ENCODE assay signal across 8 mouse cellular contexts in the genomic region with DNA sequence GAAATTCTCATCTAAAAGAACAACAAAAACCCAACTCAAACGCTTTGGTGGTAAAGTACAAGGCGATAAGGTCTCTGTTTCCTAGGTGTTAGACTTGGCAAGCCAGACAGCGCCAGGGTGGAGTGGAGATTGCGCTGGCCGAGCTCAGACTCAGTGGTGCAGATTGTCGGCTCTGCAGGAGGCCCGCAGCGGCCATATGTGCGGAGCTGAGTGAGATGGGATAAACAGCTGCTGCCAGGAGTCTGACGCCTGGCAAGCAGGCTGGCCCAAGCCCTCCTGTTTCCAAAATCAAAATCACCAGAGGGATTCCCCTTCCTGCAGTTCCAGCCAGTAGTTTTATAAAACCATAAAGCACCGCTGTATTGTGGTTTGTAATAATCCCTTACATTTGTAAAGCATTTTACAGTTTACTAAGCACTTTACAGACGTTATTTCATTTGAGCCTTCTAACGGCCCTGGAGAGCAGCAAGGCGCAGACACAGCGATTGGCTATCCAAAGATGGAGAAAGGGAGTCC. TPM values are rescaled to one million over a fixed set of nuclear protein-coding genes. Genes with fewer than 3 reads are reported as not detected.
DNase-seq lines count a peak whose midpoint lies in the region; ATAC-seq lines count a peak whose summit lies in the region.

No protein-coding gene starts in this region.

- H3K9me3 ChIP-seq in hindbrain, embryonic 11.5 days (ENCODE audit: control insufficient read depth, low read length) = no peaks in the 10 kb centered on the region
- no peaks in the 10 kb centered on the region for H3K9me3 ChIP-seq in midbrain, embryonic 11.5 days (ENCODE audit: control insufficient read depth, low read length)

- WGBS in hindbrain, embryonic 11.5 days = 15% methylated on average over 15 of the region's 15 CpGs
- 7% methylated on average over 15 of the region's 15 CpGs for WGBS in midbrain, embryonic 11.5 days

- H3K9ac ChIP-seq in hindbrain, embryonic 11.5 days (ENCODE audit: low read depth, low read length) = no peak overlapping the region
- H3K9ac ChIP-seq in midbrain, embryonic 11.5 days (ENCODE audit: low read length) = peak overlapping the region; percentile 54

- DNase-seq in adrenal gland, adult 2 months = peak; percentile 52
- DNase-seq in adrenal gland, adult 18-20 months (ENCODE audit: low spot score in 2 of 2) = no peak
- peak; percentile 18 for DNase-seq in testis, postnatal 14 days (ENCODE audit: low spot score)
- no peak for DNase-seq in testis, postnatal 10 days (ENCODE audit: low spot score)
- DNase-seq in hindbrain, embryonic 11.5 days (ENCODE audit: low spot score) = peak; percentile 60
- DNase-seq in midbrain, embryonic 11.5 days (ENCODE audit: low spot score, missing footprints) = peak; percentile 95
- no peak for DNase-seq in frontal cortex, postnatal 14 days (ENCODE audit: low spot score in 2 of 2)
- no peak for DNase-seq in thymus, postnatal 25 days

- no peaks in the 10 kb centered on the region; the same call in 1 of the 2 replicates for H3K27me3 ChIP-seq in hindbrain, embryonic 11.5 days (ENCODE audit: control insufficient read depth, insufficient read depth, low read length)
- H3K27me3 ChIP-seq in midbrain, embryonic 11.5 days (ENCODE audit: control insufficient read depth, insufficient read depth, low read length) = no peaks in the 10 kb centered on the region

- H3K4me3 ChIP-seq in hindbrain, embryonic 11.5 days (ENCODE audit: low read depth, low read length) = no peak overlapping the region
- H3K4me3 ChIP-seq in midbrain, embryonic 11.5 days (ENCODE audit: low read depth, low read length) = no peak overlapping the region

- peak overlapping the region; percentile 17 for H3K4me2 ChIP-seq in hindbrain, embryonic 11.5 days (replicated peaks; ENCODE audit: low read depth, low read length)
- H3K4me2 ChIP-seq in midbrain, embryonic 11.5 days = peak overlapping the region; percentile 26

- H3K27ac ChIP-seq in hindbrain, embryonic 11.5 days (ENCODE audit: low read depth, low read length) = no peak overlapping the region
- peak overlapping the region; percentile 74 for H3K27ac ChIP-seq in midbrain, embryonic 11.5 days (ENCODE audit: low read depth, low read length)

- peak; percentile 43; the same call in 1 of the 2 replicates for ATAC-seq in hindbrain, embryonic 11.5 days (ENCODE audit: low FRiP score)
- peak; percentile 66 for ATAC-seq in midbrain, embryonic 11.5 days (ENCODE audit: low FRiP score)

- no peaks in the 10 kb centered on the region for H3K36me3 ChIP-seq in hindbrain, embryonic 11.5 days (ENCODE audit: control insufficient read depth, insufficient read depth, low read length)
- no peaks in the 10 kb centered on the region for H3K36me3 ChIP-seq in midbrain, embryonic 11.5 days (ENCODE audit: control insufficient read depth, insufficient read depth, low read length)

- H3K4me1 ChIP-seq in hindbrain, embryonic 11.5 days (replicated peaks; ENCODE audit: control insufficient read depth, insufficient read depth, low read length) = peaks cover 3% of the 10 kb centered on the region; the same call in 1 of the 2 replicates
- peaks cover 35% of the 10 kb centered on the region for H3K4me1 ChIP-seq in midbrain, embryonic 11.5 days (ENCODE audit: control insufficient read depth, insufficient read depth, low read length)

RNA-seq across cellular contexts. Expression of a gene that starts 18.1 kb away (rescaled TPM):
- total RNA-seq in adrenal gland, adult 2 months (2021) = under 1 TPM; 0.23 to 0.62 TPM
- polyA plus RNA-seq in adrenal gland, adult 2 months (2012; rRNA removed) = 0.38 and 0.49 TPM in 2 replicates
- total RNA-seq in adrenal gland, adult 18-20 months (2021) = under 1 TPM in 1 of 2 experiments, not detected in 1; 0.45 TPM
- 0.86 and 1.2 TPM in 2 replicates for polyA plus RNA-seq in hindbrain, embryonic 11.5 days (2014; fragmentation: Nextera tagmentation; extraction: Ambion mirVana)
- 0.96 and 0.98 TPM in 2 replicates for polyA plus RNA-seq in midbrain, embryonic 11.5 days (2014; fragmentation: Nextera tagmentation; extraction: Ambion mirVana)

RNA-seq across cellular contexts. Expression of a gene that starts 21.5 kb away (rescaled TPM):
- 10 to 100 TPM; 12.5 to 25.3 TPM for total RNA-seq in adrenal gland, adult 2 months (2021)
- polyA plus RNA-seq in adrenal gland, adult 2 months (2012; rRNA removed) = 27.4 and 28.6 TPM in 2 replicates
- 10 to 100 TPM; 12.3 to 12.6 TPM for total RNA-seq in adrenal gland, adult 18-20 months (2021)
- 10.6 and 13.9 TPM in 2 replicates for polyA plus RNA-seq in hindbrain, embryonic 11.5 days (2014; fragmentation: Nextera tagmentation; extraction: Ambion mirVana)
- 8.6 and 9.0 TPM in 2 replicates for polyA plus RNA-seq in midbrain, embryonic 11.5 days (2014; fragmentation: Nextera tagmentation; extraction: Ambion mirVana)

RNA-seq across cellular contexts. Expression of a gene that starts 21.9 kb away (rescaled TPM):
- 1 to 10 TPM; 1.8 to 4.1 TPM for total RNA-seq in adrenal gland, adult 2 months (2021)
- polyA plus RNA-seq in adrenal gland, adult 2 months (2012; rRNA removed) = 3.1 and 3.4 TPM in 2 replicates
- total RNA-seq in adrenal gland, adult 18-20 months (2021) = 1 to 10 TPM; 2.0 to 2.1 TPM
- 9.2 and 12.1 TPM in 2 replicates for polyA plus RNA-seq in hindbrain, embryonic 11.5 days (2014; fragmentation: Nextera tagmentation; extraction: Ambion mirVana)
- polyA plus RNA-seq in midbrain, embryonic 11.5 days (2014; fragmentation: Nextera tagmentation; extraction: Ambion mirVana) = 11.4 and 12.0 TPM in 2 replicates

Comparison
In these comparisons a context has a peak if more than half of its experiments do, and no peak if none do; other contexts are left out.
1. DNase-seq: peak in adrenal gland, adult 2 months (single experiment), testis, postnatal 14 days (single experiment), hindbrain, embryonic 11.5 days (single experiment) and midbrain, embryonic 11.5 days (single experiment); none in adrenal gland, adult 18-20 months (0 of 2), testis, postnatal 10 days (single experiment), frontal cortex, postnatal 14 days (0 of 2) and thymus, postnatal 25 days (single experiment).